Mouse (Mus musculus) thymus, adult 2 months (tissue): Measurements from ENCODE around the gene Wrap53. TPM values are rescaled to one million over a fixed set of nuclear protein-coding genes. Genes with fewer than 3 reads are reported as not detected.
"Not testable (repeated sequence)": the region's sequence is repeated elsewhere in the genome, so short reads cannot be mapped to it uniquely, and the experiment has no call there.

ENCODE experiments used
- DNase-seq: peaks from one replicate; pipeline ENCODE4 v3.0.0; 2021
- H3K27ac ChIP-seq: fragments of 200-500 bp; 2 replicates; pipeline ENCODE4 v1.5.1; 2012; ENCODE audit warnings: low read length, control low read depth; ENCODE audit not compliant: control insufficient read depth, insufficient read depth
- H3K27me3 ChIP-seq: fragments of 200-500 bp; 2 replicates; pipeline ENCODE4 v1.6.1; 2012; ENCODE audit warnings: mild to moderate bottlenecking, low read length, moderate library complexity, mixed read lengths; ENCODE audit not compliant: control insufficient read depth, insufficient read depth
- H3K36me3 ChIP-seq: fragments of 200-500 bp; 2 replicates; pipeline ENCODE4 v1.6.1; 2012; ENCODE audit warnings: mild to moderate bottlenecking, low read length, moderate library complexity; ENCODE audit not compliant: control insufficient read depth, insufficient read depth
- H3K4me1 ChIP-seq: fragments of 200-500 bp; replicated peaks from 2 replicates; pipeline ENCODE4 v1.6.1; 2012; ENCODE audit warnings: low read length; ENCODE audit not compliant: control insufficient read depth, insufficient read depth
- H3K4me3 ChIP-seq: fragments of 200-500 bp; 2 replicates; pipeline ENCODE4 v1.5.1; 2012; ENCODE audit warnings: mild to moderate bottlenecking, low read length, control low read depth, moderate library complexity; ENCODE audit not compliant: control insufficient read depth, insufficient read depth
- CTCF ChIP-seq: fragments of 200-500 bp; IDR thresholded peaks from 2 replicates; pipeline ENCODE4 v1.5.1; 2012; ENCODE audit warnings: mild to moderate bottlenecking, control low read depth, low read length, moderate library complexity, borderline replicate concordance; ENCODE audit not compliant: control insufficient read depth, poor library complexity, insufficient read depth; ENCODE audit errors: extremely low read depth
- POLR2A ChIP-seq: fragments of 200-500 bp; IDR thresholded peaks from 2 replicates; pipeline ENCODE4 v1.6.1; 2012; ENCODE audit warnings: mild to moderate bottlenecking, low read length, control low read depth, moderate library complexity; ENCODE audit not compliant: control insufficient read depth, poor library complexity, insufficient read depth; ENCODE audit errors: extremely low read depth
- WGBS: fragments of 180-500 bp; shearing (Covaris S2); methylation state at CpG from one replicate; pipeline ENCODE4 v1.1.7; 2018; 5-methylcytosine and 5-hydroxymethylcytosine counted together
- polyA plus RNA-seq: library from polyadenylated mRNA; depleted of rRNA; stranded (reverse); fragments of >200 nt; gene quantifications from 2 replicates; pipeline ENCODE4 v1.2.3, GENCODE M21; 2012

Wrap53 gene
- polyA plus RNA-seq, 1 experiment = 41.2 TPM

- H3K27me3 ChIP-seq = no peaks in the 10 kb centered on the region; the same call in 1 of the 2 replicates
- no peak for DNase-seq
These were observed 39.4 kb downstream of the Wrap53 start for GRCm38 (mm10) chr11:69540700-69541099.

GRCm38 (mm10) chr11:69534990-69535389, 45.1 kb downstream of the Wrap53 start:
- no peak for DNase-seq

More at GRCm38 (mm10) chr11:69540700-69541099, 39.4 kb downstream of the Wrap53 start:
- TF ChIP-seq CTCF (no peak), POLR2A (no peak)
- Histone ChIP-seq H3K27ac (no peak overlapping the region), H3K4me1 (no peaks in the 10 kb centered on the region), H3K4me3 (no peak overlapping the region), H3K36me3 (no peaks in the 10 kb centered on the region)
- WGBS = 83% methylated on average over 2 of the region's 2 CpGs

GRCm38 (mm10) chr11:69532480-69533150, 47.4 kb downstream of the Wrap53 start:
- no peak for DNase-seq
- Histone ChIP-seq H3K36me3 (no peaks in the 10 kb centered on the region), H3K27ac (no peak overlapping the region), H3K4me3 (no peak overlapping the region), H3K27me3 (no peaks in the 10 kb centered on the region), H3K4me1 (no peaks in the 10 kb centered on the region)
- 84% methylated on average over 7 of the region's 7 CpGs for WGBS
- TF ChIP-seq CTCF = no peak

More at GRCm38 (mm10) chr11:69534990-69535389, 45.1 kb downstream of the Wrap53 start:
- no peak overlapping the region for H3K27ac ChIP-seq
- WGBS = 89% methylated on average over 1 of the region's 1 CpGs
- no peaks in the 10 kb centered on the region for H3K27me3 ChIP-seq
- no peaks in the 10 kb centered on the region for H3K4me1 ChIP-seq
- no peaks in the 10 kb centered on the region for H3K36me3 ChIP-seq
- H3K4me3 ChIP-seq = no peak overlapping the region
- TF ChIP-seq POLR2A = no peak
- TF ChIP-seq CTCF = no peak

- not testable (repeated sequence) for H3K4me3 ChIP-seq, H3K27ac ChIP-seq, H3K4me1 ChIP-seq, H3K27me3 ChIP-seq, DNase-seq, H3K36me3 ChIP-seq
- WGBS = 95% methylated on average over 6 of the region's 6 CpGs
These were observed 49.3 kb downstream of the Wrap53 start for GRCm38 (mm10) chr11:69530755-69531154.

GRCm38 (mm10) chr11:69530281-69530680, 49.8 kb downstream of the Wrap53 start:
- not testable (repeated sequence) for H3K27me3 ChIP-seq, H3K4me1 ChIP-seq, H3K4me3 ChIP-seq, H3K27ac ChIP-seq, H3K36me3 ChIP-seq, DNase-seq
- 95% methylated on average over 3 of the region's 3 CpGs for WGBS

- DNase-seq = no peak
- Histone ChIP-seq H3K36me3 (no peaks in the 10 kb centered on the region), H3K4me3 (no peak overlapping the region), H3K4me1 (peaks cover 7% of the 10 kb centered on the region), H3K27ac (no peak overlapping the region), H3K27me3 (no peaks in the 10 kb centered on the region)
- no peak for TF ChIP-seq POLR2A
- no peak for TF ChIP-seq CTCF
- WGBS = 92% methylated on average over 4 of the region's 4 CpGs
These were observed 52.0 kb downstream of the Wrap53 start for GRCm38 (mm10) chr11:69528031-69528390.
